Mouse (Mus musculus) heart, adult 2 months (tissue): ENCODE data around the gene Tsfm.

Experiments used
- CTCF ChIP-seq: fragments of 200-600 bp; IDR thresholded peaks from 2 replicates; pipeline ENCODE4 v1.8.1; 2022; ENCODE audit warnings: antibody characterized with exemption, mild to moderate bottlenecking, moderate library complexity
- EP300 ChIP-seq: fragments of 200-500 bp; IDR thresholded peaks from 2 replicates; pipeline ENCODE4 v1.6.1; 2011; ENCODE audit warnings: low read depth, low read length, control low read depth; ENCODE audit not compliant: insufficient read depth
- POLR2A ChIP-seq: fragments of 200-500 bp; IDR thresholded peaks from 2 replicates; pipeline ENCODE4 v1.6.1; 2011; ENCODE audit warnings: mild to moderate bottlenecking, low read depth, low read length, control low read depth; ENCODE audit not compliant: insufficient read depth

DNA sequence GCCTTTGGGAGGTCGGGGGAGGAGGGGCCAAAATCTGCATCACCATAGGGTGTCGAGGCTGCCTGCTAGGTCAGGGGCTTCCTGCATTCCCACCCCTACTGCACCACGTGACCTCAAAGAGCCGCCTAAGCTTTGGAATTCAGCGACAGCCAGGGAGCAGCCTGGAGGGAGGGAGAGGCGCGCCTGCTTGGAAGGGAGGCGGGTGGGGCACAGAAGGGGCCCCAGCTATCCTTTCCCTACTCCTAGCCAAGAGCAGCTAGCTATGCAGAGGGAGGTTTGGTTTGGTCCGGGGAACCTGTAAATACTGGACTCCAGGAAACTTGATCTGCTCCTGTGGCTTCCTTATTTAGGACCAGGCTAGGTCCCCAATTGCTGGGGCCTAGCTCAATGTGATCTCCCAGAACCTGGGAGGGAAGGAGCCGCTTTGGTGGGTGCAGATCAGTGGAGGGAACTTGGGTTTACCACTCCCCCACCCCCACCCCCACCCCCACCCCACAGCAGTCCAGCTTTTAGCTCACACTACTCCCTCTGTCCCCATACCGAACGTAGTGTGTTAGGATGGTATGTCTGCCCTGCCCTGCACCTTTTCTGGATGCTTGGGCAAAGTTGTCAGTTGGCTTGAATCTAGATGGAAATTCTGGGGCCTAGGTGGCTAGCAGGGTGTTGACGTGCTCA, 58.5 kb downstream of the Tsfm start:
- TF ChIP-seq CTCF: no peak
- no peak for TF ChIP-seq POLR2A
- TF ChIP-seq EP300: no peak
